8 mouse cellular contexts compared by ENCODE assay signal in the genomic region with DNA sequence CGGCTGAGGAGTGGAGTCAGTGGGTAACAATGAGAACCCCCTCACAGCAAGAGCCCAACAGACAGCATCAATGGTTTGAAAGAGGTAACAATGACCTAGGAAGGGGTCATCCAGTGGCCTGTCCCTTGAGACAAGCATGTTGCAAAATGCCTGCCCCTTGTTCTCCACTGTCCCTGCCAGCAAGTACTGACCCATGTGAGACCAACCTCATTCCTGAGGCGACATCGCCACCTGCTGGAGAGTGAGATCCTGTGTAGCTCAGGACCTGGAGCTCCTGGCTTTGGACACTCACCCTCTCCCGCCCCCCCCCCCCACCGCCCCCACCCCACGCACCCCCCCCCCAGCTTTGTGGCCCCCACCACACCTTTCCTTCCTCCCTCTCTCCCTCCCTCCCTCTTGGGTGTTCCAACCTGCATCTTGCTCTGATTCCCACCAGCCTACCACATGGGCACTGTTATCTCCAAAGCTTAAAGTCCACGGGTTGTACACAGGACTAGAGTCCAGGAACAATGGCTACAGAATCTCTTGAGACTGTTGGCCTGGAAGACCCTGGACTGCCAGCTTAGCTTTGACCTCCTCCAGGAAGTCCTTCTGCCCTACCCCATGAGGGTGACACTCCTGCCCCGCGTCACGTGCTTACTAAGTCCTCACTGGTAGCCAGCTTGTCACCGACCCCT. TPM values are rescaled to one million over a fixed set of nuclear protein-coding genes. Genes with fewer than 3 reads are reported as not detected.
DNase-seq lines count a peak whose midpoint lies in the region; ATAC-seq and TF ChIP-seq lines count a peak whose summit lies in the region.

No protein-coding gene starts in this region.

- no peak overlapping the region for H3K9ac ChIP-seq in CH12.LX (ENCODE audit: insufficient read depth, low read depth)
- no peak overlapping the region for H3K9ac ChIP-seq in forebrain, embryonic 14.5 days (ENCODE audit: low read length)

- no peak for TF ChIP-seq POLR2A in CH12.LX (IDR thresholded peaks at IDR 0.05; ENCODE audit: low read depth, low read length)
- peak; percentile 18; the same call in 1 of the 2 replicates for TF ChIP-seq POLR2A in lung, adult 2 months (IDR thresholded peaks at IDR 0.05; ENCODE audit: borderline replicate concordance, extremely low read depth, low read depth, low read length)

- H3K27me3 ChIP-seq in CH12.LX (replicated peaks), result peaks cover 20% of the 10 kb centered on the region
- no peaks in the 10 kb centered on the region for H3K27me3 ChIP-seq in forebrain, embryonic 14.5 days (replicated peaks; ENCODE audit: control insufficient read depth, insufficient read depth, low read length)

- H3K36me3 ChIP-seq in CH12.LX (replicated peaks in 1 of 2; ENCODE audit: control insufficient read depth in 1 of 2, insufficient read depth in 1 of 2, low read length in 1 of 2), result no peaks in the 10 kb centered on the region
- no peaks in the 10 kb centered on the region for H3K36me3 ChIP-seq in forebrain, embryonic 14.5 days (ENCODE audit: control insufficient read depth, insufficient read depth, low read length)

- peaks cover 5 to 25% of the 10 kb centered on the region in 2 experiments for H3K4me1 ChIP-seq in CH12.LX (ENCODE audit: control insufficient read depth in 1 of 2, insufficient read depth in 2 of 2)
- H3K4me1 ChIP-seq in forebrain, embryonic 14.5 days (ENCODE audit: control insufficient read depth, insufficient read depth, low read length), result peaks cover 9% of the 10 kb centered on the region
- no peaks in the 10 kb centered on the region for H3K4me1 ChIP-seq in lung, adult 2 months (ENCODE audit: control insufficient read depth, insufficient read depth, low read length)

- peak in 1 of 2 experiments; percentile 94; a peak in 3 of 4 replicates for TF ChIP-seq CTCF in CH12.LX (conservative IDR thresholded peaks at IDR 0.05 in 1 of 2, IDR thresholded peaks at IDR 0.05 in 1 of 2; ENCODE audit: low read depth in 2 of 2, low read length in 2 of 2)
- peak; percentile 99 for TF ChIP-seq CTCF in lung, adult 2 months (IDR thresholded peaks at IDR 0.05; ENCODE audit: insufficient read depth, low read length)

- DNase-seq in CH12.LX (ENCODE audit: extremely low read depth), result peak; percentile 87
- peak; percentile 78 for DNase-seq in c-Kit-positive CD71-negative TER-119-negative erythroid progenitor cells, embryonic 14.5 days (ENCODE audit: low read depth)
- peak; percentile 91 for DNase-seq in forebrain, embryonic 14.5 days (ENCODE audit: low spot score)
- peak; percentile 93 to 97 for DNase-seq in heart, postnatal 36 days
- DNase-seq in layer of hippocampus, adult 18-20 months (ENCODE audit: low spot score in 2 of 2), result peak; percentile 71 to 93
- DNase-seq in lung, adult 2 months, result peak; percentile 92
- peak; percentile 63 to 73 for DNase-seq in thymus, adult 18-20 months

- peak; percentile 84 for ATAC-seq in forebrain, embryonic 14.5 days
- ATAC-seq in neutrophil, adult 5-6 weeks (ENCODE audit: extremely low read depth, insufficient number of reproducible peaks, low FRiP score, poor library complexity, severe bottlenecking), result peak; percentile 61; the same call in 1 of the 2 replicates

- no peaks in the 10 kb centered on the region for H3K79me2 ChIP-seq in CH12.LX (replicated peaks; ENCODE audit: control insufficient read depth, extremely low read depth, insufficient read depth, poor library complexity, severe bottlenecking)

- H3K9me3 ChIP-seq in CH12.LX (replicated peaks; ENCODE audit: low read length), result peaks cover 29% of the 10 kb centered on the region
- peaks cover 6% of the 10 kb centered on the region for H3K9me3 ChIP-seq in forebrain, embryonic 14.5 days (replicated peaks; ENCODE audit: control insufficient read depth, low read length)

- WGBS in forebrain, embryonic 14.5 days, result 58% methylated on average over 8 of the region's 11 CpGs
- WGBS in lung, adult 2 months, result 54% methylated on average over 8 of the region's 11 CpGs

- dilution Hi-C loops in CH12.LX (cut with MboI; ENCODE audit: extremely low pct_ligation_motif_present, extremely low pct_unique_long_range_greater_than_20kb, low sequenced_read_pairs), result no loop called here

- in situ Hi-C loops in CH12.LX (cut with MboI; ENCODE audit: low pct_ligation_motif_present, low pct_unique_long_range_greater_than_20kb, low sequenced_read_pairs), result loop anchor here (5.0 to 25.0 kb wide), 4 partner anchors 55 to 515 kb away; a partner anchor contains a TSS

- no peak for TF ChIP-seq EP300 in CH12.LX (IDR thresholded peaks at IDR 0.05; ENCODE audit: low read length)

- H3K4me3 ChIP-seq in CH12.LX (replicated peaks in 1 of 3; ENCODE audit: low read depth in 2 of 3, low read length in 2 of 3, poor library complexity in 1 of 3), result no peak overlapping the region
- H3K4me3 ChIP-seq in forebrain, embryonic 14.5 days (ENCODE audit: low read depth, low read length), result no peak overlapping the region
- no peak overlapping the region for H3K4me3 ChIP-seq in lung, adult 2 months (replicated peaks; ENCODE audit: extremely low read depth, low read depth, low read length)

- no peak overlapping the region for H3K4me2 ChIP-seq in CH12.LX (ENCODE audit: insufficient read depth, low read depth, poor library complexity, severe bottlenecking)
- H3K4me2 ChIP-seq in forebrain, embryonic 14.5 days (ENCODE audit: low read length), result no peak overlapping the region

- intact Hi-C loops in heart, postnatal 36 days (cut with DNase I), result loop anchor here (1.0 to 2.0 kb wide), 3 partner anchors 105 to 259 kb away; a partner anchor contains a TSS

- peak; percentile 94 for TF ChIP-seq RAD21 in CH12.LX (IDR thresholded peaks at IDR 0.05; ENCODE audit: low read depth, low read length)

- H3K27ac ChIP-seq in CH12.LX (ENCODE audit: insufficient read depth, low read depth), result no peak overlapping the region
- no peak overlapping the region for H3K27ac ChIP-seq in forebrain, embryonic 14.5 days (ENCODE audit: low read depth, low read length)

TF ChIP-seq in CH12.LX, 34 proteins besides CTCF, POLR2A, EP300 and RAD21:
- TF ChIP-seq NRF1 (IDR thresholded peaks at IDR 0.05; ENCODE audit: low read depth, low read length) (peak; percentile 38; the same call in 1 of the 2 replicates), USF1 (IDR thresholded peaks at IDR 0.05; ENCODE audit: low read depth, low read length) (no peak), TCF12 (IDR thresholded peaks at IDR 0.05; ENCODE audit: low read depth, low read length) (no peak), MYC (IDR thresholded peaks at IDR 0.05; ENCODE audit: low read depth, low read length) (peak; percentile 81; the same call in 1 of the 2 replicates), RCOR1 (conservative IDR thresholded peaks at IDR 0.05; ENCODE audit: low read depth, low read length) (no peak), BHLHE40 (IDR thresholded peaks at IDR 0.05; ENCODE audit: low read depth, low read length) (peak; percentile 21; the same call in 1 of the 2 replicates), ETS1 (conservative IDR thresholded peaks at IDR 0.05; ENCODE audit: low read depth, low read length) (no peak), PAX5 (IDR thresholded peaks at IDR 0.05; ENCODE audit: low read length) (no peak), TBP (conservative IDR thresholded peaks at IDR 0.05; ENCODE audit: low read depth, low read length) (no peak), UBTF (IDR thresholded peaks at IDR 0.05; ENCODE audit: low read depth, low read length) (no peak), IRF4 (IDR thresholded peaks at IDR 0.05; ENCODE audit: low read depth, low read length) (peak; percentile 57; the same call in 1 of the 2 replicates), JUN (IDR thresholded peaks at IDR 0.05; ENCODE audit: insufficient read depth, low read depth, low read length) (no peak), MAZ (IDR thresholded peaks at IDR 0.05; ENCODE audit: low read depth, low read length) (peak; percentile 65), MXI1 (IDR thresholded peaks at IDR 0.05; ENCODE audit: low read depth, low read length) (no peak), MAX (IDR thresholded peaks at IDR 0.05; ENCODE audit: low read length) (no peak), SIN3A (IDR thresholded peaks at IDR 0.05; ENCODE audit: low read length) (no peak), E2F4 (IDR thresholded peaks at IDR 0.05; ENCODE audit: insufficient replicate concordance, low read depth, low read length) (no peak), MEF2A (IDR thresholded peaks at IDR 0.05; ENCODE audit: borderline replicate concordance, low read depth, low read length) (peak; percentile 38; the same call in 1 of the 2 replicates), CHD1 (IDR thresholded peaks at IDR 0.05; ENCODE audit: low read depth, low read length) (no peak), ELF1 (IDR thresholded peaks at IDR 0.05; ENCODE audit: low read depth, low read length) (no peak), SMC3 (IDR thresholded peaks at IDR 0.05; ENCODE audit: low read depth, low read length) (peak; percentile 97), ZKSCAN1 (IDR thresholded peaks at IDR 0.05; ENCODE audit: borderline replicate concordance, low read depth, low read length) (no peak), NELFE (IDR thresholded peaks at IDR 0.05; ENCODE audit: low read depth, low read length) (no peak; the same call in 1 of the 2 replicates), ZC3H11A (IDR thresholded peaks at IDR 0.05; ENCODE audit: low read depth, low read length) (peak; percentile 94)

RNA-seq across cellular contexts. Expression of a gene that starts 22.0 kb away (rescaled TPM):
- total RNA-seq in CH12.LX (2012; rRNA removed), result 118 and 128 TPM in 2 replicates
- total RNA-seq in CH12.LX (2014; rRNA removed), result 47.6 and 48.6 TPM in 2 replicates
- polyA plus RNA-seq in CH12.LX (2012; ENCODE audit: insufficient read length, low read depth), result 102 and 110 TPM in 2 replicates
- 113 and 119 TPM in 2 replicates for polyA plus RNA-seq in forebrain, embryonic 14.5 days (2014; fragmentation: Nextera tagmentation; extraction: Ambion mirVana)
- total RNA-seq in heart, postnatal 36 days (2021), result 10 to 100 TPM; 28.6 to 37.1 TPM
- 100 to 1,000 TPM; 121 to 122 TPM for total RNA-seq in layer of hippocampus, adult 18-20 months (2021)
- 35.1 and 41.4 TPM in 2 replicates for polyA plus RNA-seq in lung, adult 2 months (2012; rRNA removed)
- 92.3 and 101 TPM in 2 replicates for total RNA-seq in neutrophil, adult 5-6 weeks (2017)
